Mouse (Mus musculus) thymus, adult 2 months (tissue): Measurements from ENCODE around the gene Zan.

Experiments used
- CTCF ChIP-seq: fragments of 200-500 bp; IDR thresholded peaks from 2 replicates; pipeline ENCODE4 v1.5.1; 2012; ENCODE audit warnings: mild to moderate bottlenecking, control low read depth, low read length, moderate library complexity, borderline replicate concordance; ENCODE audit not compliant: control insufficient read depth, poor library complexity, insufficient read depth; ENCODE audit errors: extremely low read depth
- POLR2A ChIP-seq: fragments of 200-500 bp; IDR thresholded peaks from 2 replicates; pipeline ENCODE4 v1.6.1; 2012; ENCODE audit warnings: mild to moderate bottlenecking, low read length, control low read depth, moderate library complexity; ENCODE audit not compliant: control insufficient read depth, poor library complexity, insufficient read depth; ENCODE audit errors: extremely low read depth

DNA sequence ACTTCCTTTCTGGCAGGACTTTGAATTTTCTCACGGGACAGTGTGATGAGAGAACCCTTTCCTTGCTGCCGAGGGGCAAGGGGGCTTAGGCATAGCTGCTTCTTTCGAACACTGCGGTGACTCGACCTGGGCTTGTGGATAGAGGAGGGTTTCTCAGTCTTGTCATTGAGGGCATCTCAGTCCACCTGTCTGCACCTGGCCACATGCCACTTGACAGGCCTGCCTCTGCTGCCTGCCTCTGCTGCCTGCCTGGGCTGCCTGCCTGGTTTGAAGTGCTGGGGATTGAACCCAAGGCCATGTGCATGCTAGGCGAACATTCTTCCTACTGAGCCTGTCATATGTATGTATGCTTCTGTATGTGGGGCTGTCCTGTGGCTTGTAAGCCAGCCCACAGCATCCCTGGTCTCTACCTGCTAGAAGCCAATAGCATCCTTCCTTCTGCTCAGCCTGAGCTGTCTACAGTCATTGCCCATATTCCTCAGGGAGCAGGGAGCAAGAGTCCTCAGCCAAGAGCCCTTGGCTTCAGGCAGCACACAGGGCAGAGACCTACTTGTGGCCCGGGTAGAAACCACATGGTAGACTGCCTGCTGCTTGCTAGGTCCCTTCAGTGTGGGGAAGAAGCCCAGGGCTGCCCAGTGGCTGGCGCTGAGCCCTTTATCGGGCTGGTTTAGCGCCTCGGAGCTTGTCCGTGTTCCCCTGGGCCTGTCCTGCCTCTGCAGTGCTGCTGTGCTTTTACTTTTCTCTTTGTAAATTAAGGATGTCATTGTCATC, 37.3 kb upstream of the Zan start:
- TF ChIP-seq CTCF (no peak), POLR2A (no peak)
